Mouse (Mus musculus) kidney, postnatal 0 days (tissue): ENCODE measurements around the gene A3galt2. TPM values are rescaled to one million over a fixed set of nuclear protein-coding genes. Genes with fewer than 3 reads are reported as not detected.

Experiments
- ATAC-seq: fragments of 200-750 bp; cut with Nextera tagmentation; replicated peaks from 2 replicates; pipeline ENCODE4 v1.8.0; 2017; ENCODE audit warnings: low read depth, moderate number of reproducible peaks, moderate TSS enrichment, moderate library complexity; ENCODE audit not compliant: low FRiP score
- DNase-seq: peaks from one replicate; pipeline ENCODE4 v3.0.0-alpha.2; 2016; ENCODE audit warnings: low spot score
- H3K27ac ChIP-seq: fragments of 300-500 bp; sonication (generic); 2 replicates; pipeline ENCODE4 v1.5.1; 2014; ENCODE audit warnings: mild to moderate bottlenecking
- H3K27me3 ChIP-seq: fragments of 300-500 bp; sonication (generic); 2 replicates; pipeline ENCODE4 v1.6.1; 2014; ENCODE audit warnings: low read length, mixed read lengths; ENCODE audit not compliant: insufficient read depth
- H3K36me3 ChIP-seq: fragments of 300-500 bp; sonication (generic); 2 replicates; pipeline ENCODE4 v1.6.1; 2014; ENCODE audit warnings: low read length, mixed read lengths; ENCODE audit not compliant: insufficient read depth
- H3K4me1 ChIP-seq: fragments of 300-500 bp; sonication (generic); replicated peaks from 2 replicates; pipeline ENCODE4 v1.6.1; 2014; ENCODE audit warnings: antibody characterized with exemption, low read length, mixed read lengths; ENCODE audit not compliant: insufficient read depth
- H3K4me2 ChIP-seq: fragments of 300-500 bp; sonication (generic); 2 replicates; pipeline ENCODE4 v1.6.1; 2014; ENCODE audit warnings: mild to moderate bottlenecking, low read length, moderate library complexity, mixed read lengths
- H3K4me3 ChIP-seq: fragments of 300-500 bp; sonication (generic); replicated peaks from 2 replicates; pipeline ENCODE4 v1.5.1; 2014; ENCODE audit warnings: low read depth, low read length
- H3K9ac ChIP-seq: fragments of 300-500 bp; sonication (generic); 2 replicates; pipeline ENCODE4 v1.6.1; 2014; ENCODE audit warnings: low read depth, low read length
- H3K9me3 ChIP-seq: fragments of 300-500 bp; sonication (generic); replicated peaks from 2 replicates; pipeline ENCODE4 v1.6.1; 2016; ENCODE audit warnings: low read length, inconsistent platforms, mixed read lengths
- CTCF ChIP-seq: IDR thresholded peaks from 2 replicates; pipeline ENCODE4 v1.5.1; 2016; ENCODE audit warnings: antibody characterized with exemption, low read depth, mild to moderate bottlenecking, moderate library complexity
- WGBS: fragments of 180-500 bp; shearing (Covaris S2); extraction: QIAGEN DNeasy Blood & Tissue Kit; methylation state at CpG from one replicate; pipeline ENCODE4 v1.1.7; 2014; 5-methylcytosine and 5-hydroxymethylcytosine counted together
- polyA plus RNA-seq: library from polyadenylated mRNA; unstranded; fragments of >200 nt; fragmentation: Nextera tagmentation; extraction: Ambion mirVana; gene quantifications from 2 replicates; pipeline ENCODE4 v1.2.1, GENCODE M21; 2015

Gene A3galt2
- polyA plus RNA-seq, 1 experiment from 2014 or later, result 0.13 TPM

DNA sequence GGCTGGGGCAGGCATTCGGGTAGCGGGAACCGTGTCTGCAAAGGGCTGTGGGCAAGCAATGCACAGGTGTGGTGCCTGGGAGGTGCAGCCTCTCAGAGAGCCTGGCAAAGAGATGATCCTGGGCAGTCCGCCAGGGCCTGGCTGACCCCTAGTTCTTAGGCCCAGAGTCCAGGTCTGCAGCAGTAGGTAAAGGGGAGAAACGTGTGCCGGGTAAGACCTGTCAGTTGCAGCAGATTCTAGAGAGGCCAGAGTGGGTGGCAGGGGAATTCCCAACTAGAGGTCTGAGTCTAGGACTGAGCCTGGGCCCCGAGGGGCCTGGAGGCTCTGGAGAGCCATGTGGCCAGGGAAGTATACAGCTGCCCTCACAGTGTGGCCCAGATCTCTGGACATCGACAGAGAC is 39.0 kb downstream of the A3galt2 start:
- no peak overlapping the region for H3K4me2 ChIP-seq
- no peak overlapping the region for H3K9ac ChIP-seq
- H3K36me3 ChIP-seq, result peaks cover 4% of the 10 kb centered on the region
- H3K4me1 ChIP-seq, result peaks cover 23% of the 10 kb centered on the region
- no peak for TF ChIP-seq CTCF
- DNase-seq (no peak), ATAC-seq (no peak; the same call in 1 of the 2 replicates)
- no peak overlapping the region for H3K4me3 ChIP-seq
- no peak overlapping the region for H3K27ac ChIP-seq
- 77% methylated on average over 8 of the region's 8 CpGs for WGBS
- H3K9me3 ChIP-seq, result no peaks in the 10 kb centered on the region
- no peaks in the 10 kb centered on the region for H3K27me3 ChIP-seq

DNA sequence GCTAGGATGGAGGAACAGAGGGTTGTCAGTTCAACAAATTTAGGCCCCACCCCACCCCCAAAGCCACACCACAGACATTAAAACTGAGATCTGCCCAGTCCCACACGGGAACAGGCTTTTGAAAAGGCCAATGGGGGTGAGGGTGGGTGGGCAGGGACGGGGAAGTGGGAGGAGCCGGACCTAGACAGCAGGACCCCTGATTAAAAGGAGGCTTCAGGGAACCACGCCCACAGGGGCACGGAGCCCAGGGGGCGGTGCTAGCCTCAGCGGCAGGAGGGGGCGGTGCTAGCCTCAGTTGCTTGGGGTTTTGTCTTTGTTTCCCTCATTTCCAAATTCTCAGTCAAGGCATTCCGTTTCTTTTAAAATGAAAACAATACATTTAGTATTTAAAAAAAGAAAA is 40.4 kb downstream of the A3galt2 start:
- no peak overlapping the region for H3K4me2 ChIP-seq
- H3K36me3 ChIP-seq, result peaks cover 4% of the 10 kb centered on the region; the same call in 1 of the 2 replicates
- H3K27me3 ChIP-seq, result no peaks in the 10 kb centered on the region
- no peak for TF ChIP-seq CTCF
- H3K4me3 ChIP-seq, result no peak overlapping the region
- H3K9ac ChIP-seq, result no peak overlapping the region
- peak; percentile 58 for DNase-seq
- ATAC-seq, result no peak
- no peak overlapping the region for H3K27ac ChIP-seq
- no peaks in the 10 kb centered on the region for H3K9me3 ChIP-seq
- 12% methylated on average over 9 of the region's 9 CpGs for WGBS
- peaks cover 22% of the 10 kb centered on the region for H3K4me1 ChIP-seq

DNA sequence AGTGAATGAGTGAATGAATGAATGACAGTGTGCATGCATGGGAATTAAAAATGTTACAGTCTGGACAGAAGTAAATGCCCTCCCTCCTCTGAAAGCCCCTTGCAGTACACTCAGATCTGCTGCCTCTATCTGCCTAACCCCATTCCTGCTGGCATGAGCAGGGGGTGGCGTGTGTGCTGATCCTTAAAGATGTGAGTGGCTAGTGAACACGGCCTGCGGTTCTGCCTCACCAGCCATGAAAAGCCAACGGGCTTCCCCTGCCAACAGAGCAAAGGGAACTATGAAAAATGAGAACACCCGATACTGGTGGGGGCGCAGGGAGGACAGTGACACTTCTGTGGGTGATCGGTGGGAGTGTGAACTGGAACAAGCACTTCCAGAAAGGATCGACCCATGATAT is 41.6 kb downstream of the A3galt2 start:
- Histone ChIP-seq H3K9me3 (no peaks in the 10 kb centered on the region), H3K36me3 (peaks cover 4% of the 10 kb centered on the region; the same call in 1 of the 2 replicates), H3K27me3 (no peaks in the 10 kb centered on the region), H3K4me2 (no peak overlapping the region), H3K27ac (no peak overlapping the region), H3K9ac (no peak overlapping the region), H3K4me1 (peaks cover 22% of the 10 kb centered on the region), H3K4me3 (no peak overlapping the region)
- WGBS, result 38% methylated on average over 8 of the region's 8 CpGs
- peak; percentile 57 for DNase-seq
- TF ChIP-seq CTCF, result no peak; the same call in 1 of the 2 replicates
- no peak for ATAC-seq

DNA sequence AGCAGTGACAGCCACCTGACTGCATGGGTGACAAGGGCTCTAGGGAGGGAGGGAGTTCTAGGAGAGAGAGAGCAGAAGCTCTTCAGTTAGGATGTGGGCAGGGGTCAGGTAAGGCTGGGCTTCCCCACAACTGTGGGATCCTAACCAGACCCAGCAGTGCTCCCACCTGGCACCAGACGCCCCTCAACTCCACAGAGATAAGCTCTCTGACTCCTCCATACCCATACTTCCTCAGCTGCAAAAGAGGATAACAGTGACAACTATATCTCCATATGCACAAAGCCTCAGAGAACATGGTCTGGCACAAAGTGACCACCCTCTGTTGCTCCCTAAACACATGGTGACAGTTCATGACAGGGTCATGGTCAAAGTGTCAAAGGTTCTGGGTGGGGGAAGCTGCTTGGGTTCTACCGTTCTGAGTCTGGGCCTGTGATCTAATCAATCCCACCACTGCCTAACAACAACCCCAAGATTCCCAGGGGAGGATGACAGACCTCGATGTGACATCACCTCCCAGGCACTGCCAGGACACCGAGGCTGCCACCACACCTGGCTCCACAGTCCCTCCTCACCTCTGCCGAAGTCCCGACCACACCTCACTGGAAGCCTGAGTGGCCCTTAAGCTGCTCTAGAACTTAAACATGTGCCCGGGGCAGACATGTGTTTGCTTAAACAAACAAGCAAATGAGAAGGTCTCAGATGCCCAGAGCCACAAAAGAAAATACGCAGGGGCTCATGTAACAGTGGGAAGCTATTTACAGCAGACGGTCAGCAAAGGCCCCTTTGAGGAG is 46.7 kb downstream of the A3galt2 start:
- ATAC-seq (no peak), DNase-seq (peak; percentile 43)
- no peak overlapping the region for H3K9ac ChIP-seq
- peak overlapping the region; percentile 96 for H3K4me2 ChIP-seq
- H3K9me3 ChIP-seq, result no peaks in the 10 kb centered on the region
- no peaks in the 10 kb centered on the region for H3K36me3 ChIP-seq
- peaks cover 38% of the 10 kb centered on the region for H3K4me1 ChIP-seq
- H3K4me3 ChIP-seq, result no peak overlapping the region
- no peak overlapping the region for H3K27ac ChIP-seq
- H3K27me3 ChIP-seq, result no peaks in the 10 kb centered on the region
- 33% methylated on average over 9 of the region's 9 CpGs for WGBS
- TF ChIP-seq CTCF, result no peak

DNA sequence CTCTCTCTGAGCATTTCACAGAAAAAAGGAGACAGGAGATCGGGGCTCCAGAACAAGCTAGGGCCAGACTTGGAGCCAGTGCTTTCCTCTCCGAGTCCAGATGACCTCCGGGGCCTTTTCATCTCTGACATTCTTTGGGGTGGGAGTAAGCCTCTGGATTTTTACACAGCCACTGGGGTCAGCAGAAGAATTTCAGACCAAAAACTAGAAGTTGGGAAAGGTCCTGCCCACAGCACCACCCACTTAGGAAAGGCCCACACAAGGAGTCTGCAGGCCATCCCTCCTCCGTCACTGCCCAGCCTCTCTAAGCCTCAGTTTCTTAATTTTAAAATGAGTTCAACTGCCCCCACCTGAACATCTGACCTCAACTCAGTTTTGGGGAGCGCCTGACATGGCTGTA is 48.4 kb downstream of the A3galt2 start:
- peak; percentile 81 for DNase-seq

DNA sequence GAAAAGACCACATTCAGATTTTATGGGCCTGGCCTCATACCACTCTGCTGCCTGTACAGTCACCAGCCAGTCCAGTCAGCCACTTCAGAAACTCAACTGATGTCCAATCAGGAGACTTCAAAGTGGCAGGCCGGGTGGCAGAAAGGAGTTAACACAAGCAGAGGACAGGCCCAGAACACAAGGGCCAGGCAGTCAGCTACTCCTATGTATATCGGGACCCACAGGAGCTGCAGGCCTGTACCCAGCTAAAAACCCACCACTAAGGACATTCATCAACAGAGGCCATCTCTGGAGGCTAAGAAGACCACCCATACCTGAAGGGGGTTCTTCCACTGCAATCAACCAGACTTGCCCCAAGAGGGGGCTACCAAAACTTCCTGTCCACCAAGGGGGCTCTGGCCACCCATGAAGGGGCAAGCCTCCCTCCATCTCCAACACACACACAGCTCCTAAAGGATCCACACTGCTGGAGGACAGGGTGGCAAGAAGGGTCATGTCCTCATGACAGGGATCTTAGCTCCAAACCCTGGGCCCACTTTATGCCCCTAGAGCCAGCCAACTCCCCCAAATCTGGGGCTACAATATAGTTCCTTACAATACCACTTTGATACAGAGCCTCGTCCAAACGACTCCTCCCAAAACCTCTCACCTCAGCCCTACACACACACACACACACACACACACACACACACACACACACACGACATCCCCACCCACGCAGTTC is 49.4 kb downstream of the A3galt2 start:
- peak; percentile 57 for DNase-seq

More for the DNA sequence above, 48.4 kb downstream of the A3galt2 start:
- ATAC-seq, result no peak
- no peaks in the 10 kb centered on the region for H3K27me3 ChIP-seq
- no peaks in the 10 kb centered on the region for H3K36me3 ChIP-seq
- H3K4me2 ChIP-seq, result peak overlapping the region; percentile 96
- H3K9ac ChIP-seq, result peak overlapping the region; percentile 100; the same call in 1 of the 2 replicates
- no peak for TF ChIP-seq CTCF
- H3K9me3 ChIP-seq, result no peaks in the 10 kb centered on the region
- 49% methylated on average over 5 of the region's 5 CpGs for WGBS
- peak overlapping the region; percentile 77; the same call in 1 of the 2 replicates for H3K4me3 ChIP-seq
- H3K4me1 ChIP-seq, result peaks cover 32% of the 10 kb centered on the region
- H3K27ac ChIP-seq, result peak overlapping the region; percentile 99

More for the DNA sequence above, 49.4 kb downstream of the A3galt2 start:
- H3K27ac ChIP-seq, result peak overlapping the region; percentile 99
- WGBS, result 5% methylated on average over 6 of the region's 6 CpGs
- H3K4me1 ChIP-seq, result peaks cover 32% of the 10 kb centered on the region
- no peaks in the 10 kb centered on the region for H3K36me3 ChIP-seq
- H3K9me3 ChIP-seq, result no peaks in the 10 kb centered on the region
- TF ChIP-seq CTCF, result peak; percentile 15; the same call in 1 of the 2 replicates
- no peaks in the 10 kb centered on the region for H3K27me3 ChIP-seq
- H3K9ac ChIP-seq, result peak overlapping the region; percentile 100
- ATAC-seq, result no peak
- peak overlapping the region; percentile 77 for H3K4me3 ChIP-seq
- H3K4me2 ChIP-seq, result peak overlapping the region; percentile 96
